Mouse (Mus musculus) hindbrain, embryonic 11.5 days (tissue): ENCODE measurements around the gene Vdr. TPM values are rescaled to one million over a fixed set of nuclear protein-coding genes. Genes with fewer than 3 reads are reported as not detected.

ENCODE experiments used
- ATAC-seq: fragments of 200-750 bp; cut with Nextera tagmentation; 2 replicates; pipeline ENCODE4 v1.8.0; 2017; ENCODE audit warnings: mild to moderate bottlenecking, moderate TSS enrichment, moderate library complexity; ENCODE audit not compliant: low FRiP score
- DNase-seq: peaks from one replicate; pipeline ENCODE4 v3.0.0-alpha.2; 2015; ENCODE audit warnings: low spot score
- H3K27ac ChIP-seq: fragments of 300-500 bp; sonication (generic); 2 replicates; pipeline ENCODE4 v1.5.1; 2014; ENCODE audit warnings: mild to moderate bottlenecking, low read depth, low read length
- H3K27me3 ChIP-seq: fragments of 300-500 bp; sonication (generic); 2 replicates; pipeline ENCODE4 v1.6.1; 2014; ENCODE audit warnings: mild to moderate bottlenecking, low read length, moderate library complexity, mixed read lengths; ENCODE audit not compliant: control insufficient read depth, insufficient read depth
- H3K36me3 ChIP-seq: fragments of 300-500 bp; sonication (generic); 2 replicates; pipeline ENCODE4 v1.6.1; 2014; ENCODE audit warnings: mild to moderate bottlenecking, low read length, moderate library complexity, mixed read lengths; ENCODE audit not compliant: control insufficient read depth, insufficient read depth
- H3K4me1 ChIP-seq: fragments of 300-500 bp; sonication (generic); replicated peaks from 2 replicates; pipeline ENCODE4 v1.6.1; 2014; ENCODE audit warnings: low read length, mixed read lengths; ENCODE audit not compliant: control insufficient read depth, insufficient read depth
- H3K4me2 ChIP-seq: fragments of 300-500 bp; sonication (generic); replicated peaks from 2 replicates; pipeline ENCODE4 v1.6.1; 2014; ENCODE audit warnings: mild to moderate bottlenecking, low read depth, low read length
- H3K4me3 ChIP-seq: fragments of 300-500 bp; sonication (generic); 2 replicates; pipeline ENCODE4 v1.5.1; 2014; ENCODE audit warnings: low read depth, low read length
- H3K9ac ChIP-seq: fragments of 300-500 bp; sonication (generic); 2 replicates; pipeline ENCODE4 v1.6.1; 2014; ENCODE audit warnings: low read depth, low read length
- H3K9me3 ChIP-seq: fragments of 300-500 bp; sonication (generic); 2 replicates; pipeline ENCODE4 v1.6.1; 2016; ENCODE audit warnings: low read length; ENCODE audit not compliant: control insufficient read depth
- WGBS: fragments of 180-500 bp; shearing (Covaris S2); extraction: QIAGEN DNeasy Blood & Tissue Kit; methylation state at CpG from one replicate; pipeline ENCODE4 v1.1.7; 2014; 5-methylcytosine and 5-hydroxymethylcytosine counted together
- polyA plus RNA-seq: library from polyadenylated mRNA; unstranded; fragments of >200 nt; fragmentation: Nextera tagmentation; extraction: Ambion mirVana; gene quantifications from 2 replicates; pipeline ENCODE4 v1.2.1, GENCODE M21; 2014

The Vdr gene
- polyA plus RNA-seq, 1 experiment from 2014 or later: 0.22 TPM

- no peaks in the 10 kb centered on the region for H3K36me3 ChIP-seq
- no peak overlapping the region for H3K4me2 ChIP-seq
- 51% methylated on average over 7 of the region's 7 CpGs for WGBS
- H3K4me1 ChIP-seq: no peaks in the 10 kb centered on the region
- DNase-seq (no peak), ATAC-seq (no peak)
- H3K9me3 ChIP-seq: no peaks in the 10 kb centered on the region
- H3K27ac ChIP-seq: no peak overlapping the region
- H3K4me3 ChIP-seq: no peak overlapping the region
- H3K9ac ChIP-seq: no peak overlapping the region
- H3K27me3 ChIP-seq: no peaks in the 10 kb centered on the region
Measured at GRCm38 (mm10) chr15:97948720-97949119, 38.3 kb upstream of the Vdr start.

- Histone ChIP-seq H3K27ac (no peak overlapping the region), H3K27me3 (no peaks in the 10 kb centered on the region), H3K4me3 (no peak overlapping the region), H3K9me3 (no peaks in the 10 kb centered on the region), H3K36me3 (no peaks in the 10 kb centered on the region), H3K9ac (no peak overlapping the region), H3K4me2 (no peak overlapping the region), H3K4me1 (no peaks in the 10 kb centered on the region)
- 76% methylated on average over 11 of the region's 11 CpGs for WGBS
- ATAC-seq (no peak), DNase-seq (no peak)
Measured at GRCm38 (mm10) chr15:97945656-97946315, 35.4 kb upstream of the Vdr start.

GRCm38 (mm10) chr15:97944919-97945574 is 34.6 kb upstream of the Vdr start:
- H3K9me3 ChIP-seq: no peaks in the 10 kb centered on the region
- ATAC-seq: no peak
- H3K27ac ChIP-seq: no peak overlapping the region
- H3K4me1 ChIP-seq: no peaks in the 10 kb centered on the region
- H3K27me3 ChIP-seq: no peaks in the 10 kb centered on the region
- H3K4me3 ChIP-seq: no peak overlapping the region
- H3K36me3 ChIP-seq: no peaks in the 10 kb centered on the region
- 78% methylated on average over 11 of the region's 11 CpGs for WGBS
- H3K4me2 ChIP-seq: no peak overlapping the region
- no peak overlapping the region for H3K9ac ChIP-seq
- no peak for DNase-seq

DNA sequence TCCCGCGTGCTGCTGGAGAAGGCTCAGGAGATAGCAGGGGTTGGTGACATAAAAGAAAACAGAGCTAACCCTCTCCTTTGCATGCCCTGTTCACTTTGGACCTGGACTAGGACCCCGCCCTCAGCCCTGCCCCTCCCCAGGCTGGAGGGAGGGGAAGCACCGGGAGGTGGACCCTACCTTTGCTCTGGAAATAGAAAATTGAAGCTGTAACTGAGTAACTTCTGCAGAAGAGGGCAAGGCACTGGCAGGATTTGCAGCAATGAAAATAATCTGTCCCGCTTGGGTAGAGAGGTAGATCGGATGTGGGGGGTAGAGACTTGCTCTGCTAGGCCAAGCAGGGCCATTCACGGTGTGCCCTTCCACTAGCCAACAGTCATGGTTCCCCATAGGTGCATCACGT is 32.9 kb upstream of the Vdr start:
- Histone ChIP-seq H3K36me3 (no peaks in the 10 kb centered on the region), H3K4me1 (no peaks in the 10 kb centered on the region), H3K9me3 (no peaks in the 10 kb centered on the region), H3K4me3 (no peak overlapping the region), H3K27me3 (no peaks in the 10 kb centered on the region), H3K9ac (no peak overlapping the region), H3K27ac (no peak overlapping the region), H3K4me2 (no peak overlapping the region)
- WGBS: 91% methylated on average over 8 of the region's 8 CpGs
- ATAC-seq (no peak), DNase-seq (no peak)

DNA sequence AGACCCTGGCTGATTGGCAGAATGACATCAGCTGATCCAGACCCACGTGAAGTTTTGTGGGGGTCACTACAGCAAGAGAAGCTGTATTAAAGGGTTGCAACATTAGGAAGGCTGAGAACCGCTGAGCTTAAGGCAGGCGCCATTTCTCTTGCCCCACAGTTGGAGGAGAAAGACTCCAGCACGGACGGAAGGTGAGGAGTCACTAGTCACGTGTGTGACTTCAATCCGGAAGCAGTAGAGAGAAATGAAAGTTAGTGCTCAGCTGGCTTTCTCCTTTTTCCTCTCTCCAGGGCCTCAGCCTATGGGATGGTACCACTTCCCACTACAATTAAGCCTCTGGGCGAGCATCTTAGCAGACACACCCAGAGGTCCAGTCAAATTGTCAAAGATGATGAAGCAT is 32.1 kb upstream of the Vdr start:
- H3K4me1 ChIP-seq: no peaks in the 10 kb centered on the region
- no peak for ATAC-seq
- WGBS: 89% methylated on average over 8 of the region's 8 CpGs
- H3K9me3 ChIP-seq: no peaks in the 10 kb centered on the region
- no peak overlapping the region for H3K27ac ChIP-seq
- H3K4me3 ChIP-seq: no peak overlapping the region
- no peak overlapping the region for H3K4me2 ChIP-seq
- no peaks in the 10 kb centered on the region for H3K27me3 ChIP-seq
- DNase-seq: no peak
- no peak overlapping the region for H3K9ac ChIP-seq
- H3K36me3 ChIP-seq: no peaks in the 10 kb centered on the region

DNA sequence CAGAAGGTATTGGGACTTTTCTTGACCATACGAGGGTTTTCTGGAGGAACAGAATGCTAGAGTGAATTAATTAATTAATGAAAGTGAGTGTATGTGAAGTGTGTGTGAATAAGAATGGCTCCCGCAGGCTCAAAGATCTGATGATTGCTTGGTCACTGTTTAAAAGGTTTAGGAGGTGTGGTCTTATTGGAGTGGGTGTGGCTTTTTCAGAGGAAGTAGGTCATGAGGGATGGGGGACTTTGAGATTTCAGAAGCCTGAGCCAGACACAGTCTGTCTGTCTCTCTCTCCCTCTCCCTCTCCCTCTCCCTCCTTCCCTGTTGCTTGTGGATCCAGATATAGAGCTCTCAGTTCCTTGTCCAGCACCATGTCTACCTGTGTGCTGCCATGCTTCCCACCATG is 30.9 kb upstream of the Vdr start:
- Histone ChIP-seq H3K36me3 (no peaks in the 10 kb centered on the region), H3K9ac (no peak overlapping the region), H3K27ac (no peak overlapping the region), H3K9me3 (no peaks in the 10 kb centered on the region), H3K27me3 (no peaks in the 10 kb centered on the region), H3K4me2 (no peak overlapping the region), H3K4me3 (no peak overlapping the region), H3K4me1 (no peaks in the 10 kb centered on the region)
- no peak for ATAC-seq
- 94% methylated on average over 2 of the region's 2 CpGs for WGBS
- no peak for DNase-seq

DNA sequence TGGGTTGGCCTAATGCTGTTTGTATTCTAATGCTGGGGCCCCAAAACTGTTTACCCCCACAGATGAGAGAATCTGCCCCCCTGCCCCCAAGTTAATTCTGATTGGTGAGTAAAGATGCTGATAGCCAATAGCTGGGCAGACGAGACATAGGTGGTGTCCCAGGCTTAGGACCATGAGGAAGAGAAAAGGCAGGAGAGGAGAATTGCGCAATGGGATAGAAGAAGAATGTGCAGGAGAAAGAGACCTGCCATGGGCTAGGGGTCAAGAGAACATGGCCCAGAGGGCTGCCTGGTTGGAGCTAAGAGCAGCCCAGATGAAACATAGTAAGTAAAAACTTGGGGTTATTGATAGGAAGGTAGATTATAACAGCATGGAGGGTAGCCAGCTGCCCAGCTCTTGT is 29.7 kb upstream of the Vdr start:
- Histone ChIP-seq H3K36me3 (no peaks in the 10 kb centered on the region), H3K27me3 (no peaks in the 10 kb centered on the region)
- WGBS: 85% methylated on average over 2 of the region's 2 CpGs

GRCm38 (mm10) chr15:97938580-97938979 is 28.1 kb upstream of the Vdr start:
- Histone ChIP-seq H3K36me3 (no peaks in the 10 kb centered on the region), H3K4me2 (no peak overlapping the region)
- 61% methylated on average over 6 of the region's 6 CpGs for WGBS

More for the DNA sequence above, 29.7 kb upstream of the Vdr start:
- H3K4me3 ChIP-seq: no peak overlapping the region
- no peaks in the 10 kb centered on the region for H3K9me3 ChIP-seq
- DNase-seq (no peak), ATAC-seq (no peak)
- H3K27ac ChIP-seq: no peak overlapping the region
- no peak overlapping the region for H3K9ac ChIP-seq
- no peaks in the 10 kb centered on the region for H3K4me1 ChIP-seq
- no peak overlapping the region for H3K4me2 ChIP-seq

DNA sequence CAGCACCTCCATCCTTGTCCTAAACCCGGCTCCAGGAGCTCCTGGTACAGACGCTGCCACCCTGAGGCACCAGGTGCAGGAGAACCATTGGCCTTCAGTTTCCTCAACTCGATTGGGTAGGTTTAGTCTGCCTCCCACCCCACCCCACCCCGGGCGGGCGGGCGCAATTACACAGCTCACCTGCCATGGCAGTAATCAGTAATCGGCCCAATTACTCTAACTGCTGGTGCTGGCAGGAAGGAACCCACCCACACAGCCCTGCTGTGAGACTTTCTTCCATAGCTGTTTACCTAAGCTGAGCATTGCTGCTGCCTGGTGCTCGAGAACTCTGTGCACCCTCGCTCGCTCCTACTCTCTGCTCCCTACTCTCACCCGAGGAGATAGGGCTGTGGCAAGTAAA is 22.0 kb upstream of the Vdr start:
- DNase-seq: no peak
- Histone ChIP-seq H3K27ac (no peak overlapping the region), H3K4me2 (no peak overlapping the region), H3K36me3 (no peaks in the 10 kb centered on the region), H3K27me3 (no peaks in the 10 kb centered on the region), H3K9me3 (no peaks in the 10 kb centered on the region), H3K4me1 (no peaks in the 10 kb centered on the region), H3K9ac (no peak overlapping the region), H3K4me3 (no peak overlapping the region)
- ATAC-seq: no peak
- WGBS: 92% methylated on average over 12 of the region's 12 CpGs

More at GRCm38 (mm10) chr15:97938580-97938979, 28.1 kb upstream of the Vdr start:
- DNase-seq (no peak), ATAC-seq (no peak)
- no peaks in the 10 kb centered on the region for H3K27me3 ChIP-seq
- no peak overlapping the region for H3K27ac ChIP-seq
- H3K9me3 ChIP-seq: no peaks in the 10 kb centered on the region
- H3K4me3 ChIP-seq: no peak overlapping the region
- no peaks in the 10 kb centered on the region for H3K4me1 ChIP-seq
- no peak overlapping the region for H3K9ac ChIP-seq
